Mouse (Mus musculus): ENCODE results near the gene Enpp3. TPM values are rescaled to one million over a fixed set of nuclear protein-coding genes. Genes with fewer than 3 reads are reported as not detected.
"Not testable (repeated sequence)": the region's sequence is repeated elsewhere in the genome, so short reads cannot be mapped to it uniquely, and the experiment has no call there.

Gene Enpp3
- total RNA-seq, 2 experiments from 2014 or later = 7.4 to 8.1 TPM

DNA sequence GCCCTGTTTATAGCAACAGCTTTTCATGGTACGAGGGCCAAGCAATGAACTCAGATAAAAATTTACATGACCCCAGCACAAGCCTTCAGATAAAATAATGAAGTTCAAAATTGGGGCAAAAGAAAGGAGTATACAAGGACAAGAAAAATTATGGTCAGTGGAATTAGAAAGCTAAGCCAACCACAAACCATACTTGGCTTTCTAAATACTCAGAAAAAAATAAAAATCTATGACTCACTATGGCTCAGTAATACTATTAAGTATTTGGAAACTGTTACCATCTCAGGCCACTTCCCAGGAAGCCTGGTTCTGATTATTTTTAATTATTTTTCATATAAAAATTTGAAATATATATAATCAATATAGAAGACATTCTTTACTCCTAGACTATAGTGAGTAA, 19.8 kb downstream of the Enpp3 start:
- DNase-seq = no peak

GRCm38 (mm10) chr10:24821990-24822676, 20.5 kb downstream of the Enpp3 start:
- DNase-seq = no peak

DNA sequence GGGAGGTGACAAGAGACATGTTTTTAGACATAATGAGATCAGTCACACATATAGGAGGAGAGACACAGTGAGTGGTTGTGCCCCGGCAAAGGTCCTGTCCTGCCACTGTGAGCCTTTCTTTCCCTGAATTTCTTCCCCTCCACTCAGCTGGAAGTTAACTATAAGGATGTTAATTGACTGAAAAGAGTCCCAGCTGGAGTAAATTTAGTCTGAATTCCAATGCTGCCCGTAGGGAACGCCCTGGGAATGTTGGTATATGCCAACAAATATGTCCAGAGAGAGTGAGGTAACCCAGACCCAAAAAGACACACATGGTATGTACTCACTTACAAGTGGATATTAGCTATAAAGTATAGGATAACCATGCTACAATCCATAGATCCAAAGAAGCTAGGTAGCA, 23.1 kb downstream of the Enpp3 start:
- no peak for DNase-seq

- DNase-seq = no peak
Measured at GRCm38 (mm10) chr10:24810639-24811038, 32.0 kb downstream of the Enpp3 start.

DNA sequence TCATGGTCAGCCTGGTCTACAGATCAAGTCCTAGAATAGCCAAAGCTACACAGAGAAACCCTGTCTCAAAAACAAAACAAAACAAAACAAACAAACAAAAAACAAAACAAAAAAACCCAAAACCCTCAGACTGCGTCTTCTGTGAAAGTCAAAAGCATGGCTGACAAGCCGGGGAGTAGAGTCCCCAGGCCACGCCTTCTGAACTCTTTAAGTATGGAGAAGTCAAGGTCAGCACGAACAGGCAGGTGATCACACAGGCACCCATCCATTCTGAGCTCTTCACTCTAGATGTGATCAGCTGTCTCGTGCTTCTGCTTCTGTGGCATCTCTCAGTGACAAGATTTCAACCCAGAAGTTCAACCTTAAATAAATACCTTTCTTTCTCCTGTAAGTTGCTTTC, 35.9 kb downstream of the Enpp3 start:
- DNase-seq = no peak

DNA sequence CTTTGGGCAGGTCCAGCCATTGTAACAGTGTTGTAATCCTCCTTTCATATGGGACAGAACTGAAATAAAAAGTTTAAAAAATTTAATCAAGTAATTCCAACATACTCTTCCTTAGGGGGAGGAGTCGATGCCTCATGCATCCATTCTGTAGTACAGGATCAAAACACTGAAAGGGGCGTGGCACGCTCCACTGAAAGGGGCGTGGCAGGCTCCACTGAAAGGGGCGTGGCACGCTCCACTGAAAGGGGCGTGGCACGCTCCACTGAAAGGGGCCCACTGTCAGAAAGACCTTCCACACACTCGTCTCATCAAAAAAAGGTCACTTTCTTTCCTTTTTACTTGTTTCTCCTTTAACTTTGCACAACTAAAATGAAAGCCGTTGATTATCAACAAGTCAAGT, 36.7 kb downstream of the Enpp3 start:
- no peak for DNase-seq

- no peak for DNase-seq
Measured at GRCm38 (mm10) chr10:24805173-24805572, 37.5 kb downstream of the Enpp3 start.

- DNase-seq = not testable (repeated sequence)
Measured at GRCm38 (mm10) chr10:24802742-24803244, 39.8 kb downstream of the Enpp3 start.

DNA sequence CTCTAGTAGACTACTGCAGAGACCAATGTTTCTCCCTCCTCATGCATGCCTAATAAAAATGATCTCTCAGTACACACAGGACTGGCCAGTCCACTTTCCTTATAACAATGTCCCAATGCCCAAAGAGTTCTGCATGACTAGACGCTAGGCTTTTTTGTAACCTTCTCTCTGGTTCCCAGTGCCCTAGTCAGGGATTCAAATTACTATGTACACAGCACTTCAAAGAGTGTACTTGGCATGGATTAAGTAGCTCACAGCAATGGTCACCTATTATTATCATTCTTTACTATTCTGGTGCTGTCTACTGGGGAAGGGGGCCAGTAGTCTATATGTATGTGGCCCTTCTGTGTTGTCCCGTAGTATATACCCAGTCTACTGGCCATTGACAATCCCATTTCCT, 40.8 kb downstream of the Enpp3 start:
- no peak for DNase-seq

GRCm38 (mm10) chr10:24797246-24797645, 45.4 kb downstream of the Enpp3 start:
- peak; percentile 82 for DNase-seq

GRCm38 (mm10) chr10:24792756-24793155, 49.9 kb downstream of the Enpp3 start:
- no peak for DNase-seq

DNA sequence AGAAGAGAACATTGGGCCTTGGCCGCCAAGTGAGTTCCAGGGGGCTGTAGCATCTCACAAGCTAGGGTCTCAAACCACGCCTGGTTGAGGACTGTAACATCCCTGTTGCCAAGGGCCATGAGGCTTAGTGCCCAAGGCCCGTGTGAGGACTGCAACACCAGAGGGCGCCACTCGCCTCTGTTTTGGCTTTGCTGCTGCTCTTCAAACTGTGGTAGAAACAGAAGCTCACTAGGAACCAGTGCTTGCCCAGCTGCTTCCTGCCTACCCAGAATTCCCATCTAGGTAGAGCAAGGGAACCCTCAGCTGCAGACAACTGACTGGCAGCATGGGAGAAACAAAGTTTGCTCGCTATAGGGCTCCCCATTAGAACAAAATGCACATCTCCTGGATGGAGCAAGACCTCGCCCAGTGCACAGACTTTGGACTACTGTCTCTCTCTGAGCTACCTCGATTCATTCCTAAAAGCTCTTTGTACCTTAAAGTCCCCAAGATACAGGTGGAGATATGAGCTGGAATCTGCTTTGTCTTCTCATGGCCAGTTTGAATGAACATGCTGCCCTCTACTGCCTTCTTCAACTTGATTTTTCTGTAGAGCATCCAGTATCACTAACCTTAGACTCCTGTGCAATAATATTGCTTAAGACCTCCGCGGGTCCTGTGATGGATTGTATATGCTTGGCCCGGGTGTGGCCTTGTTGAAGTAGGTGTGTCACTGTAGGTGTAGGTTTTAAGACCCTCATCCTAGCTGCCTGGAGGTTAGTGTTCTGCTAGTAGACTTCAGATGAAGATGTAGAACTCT, 52.7 kb downstream of the Enpp3 start:
- peak; percentile 74 for DNase-seq

DNA sequence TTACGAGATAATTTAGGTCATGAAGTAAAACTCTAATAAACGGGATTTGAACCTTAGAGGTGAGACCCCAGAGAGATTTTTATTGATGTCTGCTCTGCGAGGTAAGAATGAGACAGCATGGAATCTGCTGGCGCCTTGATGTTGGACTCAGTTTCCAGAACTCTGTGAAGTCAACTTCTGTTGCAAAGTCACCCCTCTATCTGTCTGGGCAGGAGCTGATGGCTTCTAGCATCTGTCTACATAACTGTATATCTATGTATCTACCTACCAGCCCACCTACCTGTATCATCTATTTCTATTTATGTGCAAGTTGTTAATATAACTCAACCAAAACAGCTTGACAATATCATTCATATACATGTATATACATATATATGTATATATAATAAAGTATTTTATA, 57.3 kb downstream of the Enpp3 start:
- no peak for DNase-seq

DNA sequence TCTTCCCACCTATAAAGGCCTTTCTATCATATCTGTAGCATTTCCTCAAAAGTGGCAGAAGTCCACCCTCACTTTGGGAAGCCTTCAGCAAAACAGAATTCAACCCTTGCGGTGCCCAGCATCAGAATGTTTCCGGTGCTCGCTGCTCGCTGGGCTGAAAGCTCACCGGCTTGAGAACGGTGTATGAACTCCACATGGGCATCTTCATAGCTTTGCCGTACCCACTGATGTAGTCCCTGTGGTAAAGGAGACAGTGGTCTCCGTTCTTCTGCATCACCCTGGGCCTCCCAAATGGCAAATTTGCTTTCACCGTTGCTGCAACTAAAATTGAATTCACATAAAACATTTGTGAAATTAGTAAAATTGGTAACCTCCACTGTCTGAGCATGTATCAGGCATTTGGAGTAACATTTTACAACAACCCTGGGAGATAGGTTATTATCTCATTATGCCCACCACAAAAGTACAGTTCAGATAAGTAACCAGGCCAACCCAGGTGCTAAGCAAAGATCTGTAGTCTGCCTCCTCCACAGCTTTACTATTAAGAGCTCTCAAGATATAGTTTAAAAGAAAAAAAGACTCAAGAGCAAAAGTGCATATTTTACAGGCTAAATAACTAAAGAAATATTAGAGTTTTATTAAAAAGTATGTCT, 57.9 kb downstream of the Enpp3 start:
- no peak for DNase-seq

- no peak for DNase-seq
Measured at GRCm38 (mm10) chr10:24783946-24784345, 58.7 kb downstream of the Enpp3 start.

- no peak for DNase-seq
Measured at GRCm38 (mm10) chr10:24778643-24779020, 64.0 kb downstream of the Enpp3 start.

GRCm38 (mm10) chr10:24777916-24778642, 64.5 kb downstream of the Enpp3 start:
- DNase-seq = peak; percentile 63

GRCm38 (mm10) chr10:24769496-24769895, 73.1 kb downstream of the Enpp3 start:
- no peak for DNase-seq

- DNase-seq = no peak
Measured at GRCm38 (mm10) chr10:24767695-24768094, 74.9 kb downstream of the Enpp3 start.

- no peak for DNase-seq
Measured at GRCm38 (mm10) chr10:24766061-24766460, 76.6 kb downstream of the Enpp3 start.

GRCm38 (mm10) chr10:24765151-24765755, 77.4 kb downstream of the Enpp3 start:
- DNase-seq = no peak

- DNase-seq = no peak
Measured at GRCm38 (mm10) chr10:24764640-24765039, 78.0 kb downstream of the Enpp3 start.
